Mouse (Mus musculus) lung, adult 2 months (tissue): Measurements from ENCODE around the gene Troap.

Experiments used
- CTCF ChIP-seq: fragments of 200-500 bp; IDR thresholded peaks from 2 replicates; pipeline ENCODE4 v1.5.1; 2011; ENCODE audit warnings: mild to moderate bottlenecking, low read length, control low read depth; ENCODE audit not compliant: insufficient read depth
- POLR2A ChIP-seq: fragments of 200-500 bp; IDR thresholded peaks from 2 replicates; pipeline ENCODE4 v1.6.1; 2011; ENCODE audit warnings: low read depth, mild to moderate bottlenecking, control low read depth, low read length, borderline replicate concordance; ENCODE audit errors: extremely low read depth

DNA sequence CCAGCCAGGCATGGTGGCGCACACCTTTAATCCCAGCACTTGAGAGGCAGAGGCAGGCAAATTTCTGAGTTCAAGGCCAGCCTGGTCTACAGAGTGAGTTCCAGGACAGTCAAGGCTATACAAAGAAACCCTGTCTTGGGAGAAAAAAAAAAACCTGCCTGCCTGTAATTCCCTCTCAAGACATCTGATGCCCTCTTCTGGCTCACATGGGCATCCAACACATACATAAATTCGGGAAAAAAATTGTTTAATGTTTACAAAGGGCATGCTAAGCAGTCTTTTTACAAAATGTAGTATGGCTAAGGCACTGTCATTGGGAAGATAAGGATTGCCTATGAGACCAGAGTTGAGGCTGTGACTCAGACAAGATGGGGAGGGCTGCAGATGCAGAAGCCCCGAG, 5.4 kb downstream of the Troap start:
- TF ChIP-seq CTCF, result no peak
- no peak for TF ChIP-seq POLR2A
